Comparison of ENCODE assay signal across 14 mouse cellular contexts in the genomic region with DNA sequence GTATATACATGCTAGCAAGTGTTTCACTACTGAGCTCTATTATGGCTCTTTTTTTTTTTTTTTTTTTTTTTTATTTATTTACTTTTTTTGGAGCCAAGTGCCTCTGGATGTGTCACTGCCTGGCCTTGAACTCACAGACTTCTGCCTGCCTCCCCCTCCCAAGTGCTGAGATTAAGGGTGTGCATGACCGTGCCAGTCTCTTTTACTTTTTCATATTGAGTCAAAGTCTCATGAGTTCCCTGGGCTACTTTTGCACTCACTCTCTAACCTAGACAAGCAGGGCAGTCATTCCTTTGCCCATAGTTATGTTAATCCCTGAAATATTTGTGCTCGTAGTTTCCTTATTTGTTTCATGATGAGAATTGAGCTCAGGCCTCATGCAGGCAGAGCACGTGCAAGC.
"Had no signal": no experiment of that assay in that cellular context is flagged by ENCODE, and none has a peak within 500 bp of the region (broad histone marks: within the 10 kb centered on the region; RNA-seq: fewer than 3 reads in every experiment).

No protein-coding gene starts in this region.

- H3K4me3 ChIP-seq: midbrain, embryonic 10.5 days; midbrain, embryonic 12.5 days; myocyte; neural tube, embryonic 13.5 days had no signal

- H3K27me3 ChIP-seq: midbrain, embryonic 12.5 days; neural tube, embryonic 13.5 days had no signal

- H3K27ac ChIP-seq: midbrain, embryonic 10.5 days; midbrain, embryonic 12.5 days; neural tube, embryonic 13.5 days had no signal

- DNase-seq: lung, adult 18-20 months; lung, embryonic 14.5 days; lung, postnatal 10 days; lung, postnatal 4 days; midbrain, embryonic 14.5 days; right cerebral cortex, postnatal 14 days; thymus, adult 18-20 months; thymus, postnatal 14 days; thymus, postnatal 36 days had no signal

- H3K4me2 ChIP-seq: lung, embryonic 14.5 days; midbrain, embryonic 12.5 days; neural tube, embryonic 13.5 days had no signal

- H3K9me3 ChIP-seq: midbrain, embryonic 10.5 days; midbrain, embryonic 12.5 days; neural tube, embryonic 13.5 days had no signal

- H3K9ac ChIP-seq: lung, embryonic 14.5 days; midbrain, embryonic 12.5 days; neural tube, embryonic 13.5 days had no signal

- H3K4me1 ChIP-seq: midbrain, embryonic 10.5 days; midbrain, embryonic 12.5 days; neural tube, embryonic 13.5 days had no signal

- ATAC-seq: midbrain, embryonic 16.5 days had no signal
